Mouse (Mus musculus) myocyte (in vitro differentiated cells): ENCODE measurements around the gene Zmat3.

Experiments
- CEBPB ChIP-seq: IDR thresholded peaks from 2 replicates; pipeline ENCODE4 v1.6.1; 2011; ENCODE audit warnings: mild to moderate bottlenecking, moderate library complexity; ENCODE audit not compliant: poor library complexity, insufficient read depth, severe bottlenecking
- E2F4 ChIP-seq: IDR thresholded peaks from one replicate; pipeline ENCODE4 v1.6.1; 2011; ENCODE audit warnings: mild to moderate bottlenecking, control low read depth, moderate library complexity; ENCODE audit not compliant: insufficient read depth
- MAX ChIP-seq: IDR thresholded peaks from one replicate; pipeline ENCODE4 v1.6.1; 2011; ENCODE audit warnings: low read depth, mild to moderate bottlenecking, control low read depth
- MYOD1 ChIP-seq, 3 experiments: IDR thresholded peaks; one replicate each; pipeline ENCODE4 v1.6.1; 2011; ENCODE audit warnings: control low read depth in 2 of 3, low read depth in 2 of 3, mild to moderate bottlenecking in 2 of 3, moderate library complexity in 1 of 3; ENCODE audit not compliant: insufficient read length in 2 of 3, control insufficient read depth in 1 of 3
- MYOG ChIP-seq, 3 experiments: IDR thresholded peaks; one replicate each; pipeline ENCODE4 v1.6.1; 2011; ENCODE audit warnings: control low read depth in 2 of 3, low read depth in 2 of 3, mild to moderate bottlenecking in 2 of 3; ENCODE audit not compliant: insufficient read length in 2 of 3, control insufficient read depth in 1 of 3, insufficient read depth in 1 of 3
- POLR2A ChIP-seq: IDR thresholded peaks from one replicate; pipeline ENCODE4 v1.6.1; 2011; ENCODE audit warnings: low read depth, mild to moderate bottlenecking, control low read depth, moderate library complexity; ENCODE audit not compliant: insufficient read length
- POLR2AphosphoS2 ChIP-seq: IDR thresholded peaks from one replicate; pipeline ENCODE4 v1.6.1; 2011; ENCODE audit warnings: low read depth, control low read depth; ENCODE audit not compliant: insufficient read length
- REST ChIP-seq: IDR thresholded peaks from one replicate; pipeline ENCODE4 v1.6.1; 2011; ENCODE audit warnings: mild to moderate bottlenecking, control low read depth, moderate library complexity; ENCODE audit not compliant: insufficient read depth, insufficient read length
- SRF ChIP-seq: IDR thresholded peaks from one replicate; pipeline ENCODE4 v1.6.1; 2011; ENCODE audit warnings: low read depth; ENCODE audit not compliant: control insufficient read depth, insufficient read length
- TCF3 ChIP-seq: IDR thresholded peaks from one replicate; pipeline ENCODE4 v1.6.1; 2011; ENCODE audit warnings: low read depth, control low read depth; ENCODE audit not compliant: insufficient read length
- USF1 ChIP-seq: IDR thresholded peaks from one replicate; pipeline ENCODE4 v1.6.1; 2011; ENCODE audit warnings: low read depth, mild to moderate bottlenecking, control low read depth, moderate library complexity

GRCm38 (mm10) chr3:32292001-32292400, 73.8 kb downstream of the Zmat3 start:
- TF ChIP-seq MAX (no peak), CEBPB (no peak), E2F4 (no peak), MYOD1 (IDR thresholded peaks at IDR 0.05; ENCODE audit: control insufficient read depth in 1 of 3, insufficient read length in 2 of 3, low read depth in 2 of 3) (no peak), MYOG (IDR thresholded peaks at IDR 0.05; ENCODE audit: control insufficient read depth in 1 of 3, insufficient read depth in 1 of 3, insufficient read length in 2 of 3, low read depth in 2 of 3) (no peak), USF1 (no peak), POLR2A (no peak), SRF (no peak), REST (no peak), POLR2AphosphoS2 (no peak), TCF3 (no peak)
